In genomic region chr9:103498699-103499098, GRCm38 (mm10) we compare ENCODE assay signal across 26 mouse cellular contexts. TPM values are rescaled to one million over a fixed set of nuclear protein-coding genes. Genes with fewer than 3 reads are reported as not detected.
A peak's percentile ranks its signal among the peaks of the same experiment; 100 is the strongest.
DNase-seq lines count a peak whose midpoint lies in the region; ATAC-seq and TF ChIP-seq lines count a peak whose summit lies in the region.
"Had no signal": no experiment of that assay in that cellular context is flagged by ENCODE, and none has a peak within 500 bp of the region (broad histone marks: within the 10 kb centered on the region; RNA-seq: fewer than 3 reads in every experiment).

No protein-coding gene starts in this region.

- no peak for TF ChIP-seq CTCF in cerebellum, adult 2 months (IDR thresholded peaks at IDR 0.05; ENCODE audit: borderline replicate concordance, insufficient read depth, low read depth, low read length)

- H3K4me1 ChIP-seq in hindbrain, embryonic 10.5 days (replicated peaks), result peaks cover 43% of the 10 kb centered on the region
- peaks cover 27% of the 10 kb centered on the region for H3K4me1 ChIP-seq in hindbrain, embryonic 16.5 days (ENCODE audit: control insufficient read depth, insufficient read depth, low read depth, low read length)
- peaks cover 60% of the 10 kb centered on the region for H3K4me1 ChIP-seq in cerebellum, adult 2 months (ENCODE audit: control insufficient read depth, insufficient read depth, low read length)
- peaks cover 44% of the 10 kb centered on the region for H3K4me1 ChIP-seq in limb, embryonic 10.5 days

- H3K27me3 ChIP-seq in hindbrain, embryonic 10.5 days (ENCODE audit: insufficient read depth, poor library complexity, severe bottlenecking), result peaks cover 39% of the 10 kb centered on the region
- no peaks in the 10 kb centered on the region; the same call in 1 of the 2 replicates for H3K27me3 ChIP-seq in hindbrain, embryonic 16.5 days (replicated peaks; ENCODE audit: control insufficient read depth, insufficient read depth, low read length)
- H3K27me3 ChIP-seq in cerebellum, adult 2 months (ENCODE audit: control insufficient read depth, insufficient read depth, low read length), result no peaks in the 10 kb centered on the region
- no peaks in the 10 kb centered on the region for H3K27me3 ChIP-seq in limb, embryonic 10.5 days (ENCODE audit: low read depth, poor library complexity, severe bottlenecking)
- H3K27me3 ChIP-seq: forebrain, embryonic 15.5 days; heart, embryonic 12.5 days; kidney, embryonic 15.5 days; limb, embryonic 12.5 days; liver, embryonic 12.5 days had no signal

- H3K9ac ChIP-seq in hindbrain, embryonic 16.5 days (ENCODE audit: low read depth, low read length), result no peak overlapping the region
- H3K9ac ChIP-seq: forebrain, embryonic 15.5 days; heart, embryonic 12.5 days; hindbrain, embryonic 15.5 days; kidney, embryonic 15.5 days; limb, embryonic 12.5 days; liver, embryonic 12.5 days; lung, embryonic 14.5 days; midbrain, embryonic 13.5 days; neural tube, embryonic 15.5 days had no signal

- no peaks in the 10 kb centered on the region for H3K36me3 ChIP-seq in hindbrain, embryonic 10.5 days
- no peaks in the 10 kb centered on the region for H3K36me3 ChIP-seq in hindbrain, embryonic 16.5 days (ENCODE audit: control insufficient read depth, insufficient read depth, low read length)
- no peaks in the 10 kb centered on the region for H3K36me3 ChIP-seq in limb, embryonic 10.5 days
- H3K36me3 ChIP-seq: hindbrain, embryonic 15.5 days; kidney, embryonic 15.5 days; limb, embryonic 12.5 days; liver, embryonic 12.5 days; neural tube, embryonic 15.5 days had no signal

- no peaks in the 10 kb centered on the region for H3K9me3 ChIP-seq in hindbrain, embryonic 10.5 days
- H3K9me3 ChIP-seq in hindbrain, embryonic 16.5 days (ENCODE audit: control insufficient read depth, low read length), result no peaks in the 10 kb centered on the region
- H3K9me3 ChIP-seq in limb, embryonic 10.5 days (replicated peaks), result no peaks in the 10 kb centered on the region
- H3K9me3 ChIP-seq: forebrain, embryonic 15.5 days; heart, embryonic 12.5 days; hindbrain, embryonic 15.5 days; kidney, embryonic 15.5 days; limb, embryonic 12.5 days; liver, embryonic 12.5 days; midbrain, embryonic 13.5 days; neural tube, embryonic 15.5 days had no signal

- H3K4me3 ChIP-seq in hindbrain, embryonic 10.5 days, result no peak overlapping the region
- no peak overlapping the region for H3K4me3 ChIP-seq in hindbrain, embryonic 16.5 days (ENCODE audit: low read length)
- no peak overlapping the region for H3K4me3 ChIP-seq in cerebellum, adult 2 months (replicated peaks; ENCODE audit: insufficient read depth, low read depth, low read length)
- H3K4me3 ChIP-seq in limb, embryonic 10.5 days, result no peak overlapping the region
- H3K4me3 ChIP-seq: forebrain, embryonic 15.5 days; heart, embryonic 12.5 days; hindbrain, embryonic 15.5 days; kidney, embryonic 15.5 days; left cerebral cortex, adult 2 months; limb, embryonic 12.5 days; liver, embryonic 12.5 days; midbrain, embryonic 13.5 days; neural tube, embryonic 15.5 days had no signal

- H3K4me2 ChIP-seq in hindbrain, embryonic 16.5 days (ENCODE audit: low read length), result no peak overlapping the region
- H3K4me2 ChIP-seq: forebrain, embryonic 15.5 days; heart, embryonic 12.5 days; hindbrain, embryonic 15.5 days; kidney, embryonic 15.5 days; limb, embryonic 12.5 days; liver, embryonic 12.5 days; lung, embryonic 14.5 days; midbrain, embryonic 13.5 days; neural tube, embryonic 15.5 days had no signal

- TF ChIP-seq POLR2A in cerebellum, adult 2 months (IDR thresholded peaks at IDR 0.05; ENCODE audit: borderline replicate concordance, insufficient read depth, low read length), result no peak

- ATAC-seq in hindbrain, embryonic 16.5 days, result no peak
- ATAC-seq: forebrain, embryonic 15.5 days; intestine, postnatal 0 days; midbrain, embryonic 13.5 days had no signal

- H3K27ac ChIP-seq in hindbrain, embryonic 10.5 days, result peak overlapping the region; percentile 42
- H3K27ac ChIP-seq in hindbrain, embryonic 16.5 days (ENCODE audit: low read depth, low read length), result no peak overlapping the region
- H3K27ac ChIP-seq in cerebellum, adult 2 months (ENCODE audit: insufficient read depth, low read length), result peak overlapping the region; percentile 72; the same call in 1 of the 2 replicates
- H3K27ac ChIP-seq in limb, embryonic 10.5 days, result peak overlapping the region; percentile 67
- H3K27ac ChIP-seq: forebrain, embryonic 15.5 days; hindbrain, embryonic 15.5 days; kidney, embryonic 15.5 days; left cerebral cortex, adult 2 months; limb, embryonic 12.5 days; liver, embryonic 12.5 days; midbrain, embryonic 13.5 days; neural tube, embryonic 15.5 days had no signal

- 72% methylated on average over 8 of the region's 8 CpGs for WGBS in hindbrain, embryonic 10.5 days
- 62% methylated on average over 8 of the region's 8 CpGs for WGBS in hindbrain, embryonic 16.5 days
- 18% methylated on average over 8 of the region's 8 CpGs for WGBS in cerebellum, adult 2 months
- WGBS in limb, embryonic 10.5 days, result 79% methylated on average over 8 of the region's 8 CpGs

- no peak for DNase-seq in hindbrain, embryonic 10.5 days (ENCODE audit: low spot score)
- DNase-seq in cerebellum, adult 2 months, result peak; percentile 74 to 77
- DNase-seq in cerebellum, postnatal 10 days, result peak; percentile 44 to 49
- no peak for DNase-seq in limb, embryonic 10.5 days (ENCODE audit: low spot score)
- no peak for DNase-seq in thymus, adult 18-20 months
- DNase-seq in spleen, adult 12 weeks (ENCODE audit: low spot score), result no peak
- DNase-seq: adrenal gland, adult 2 months; heart, postnatal 14 days; kidney, postnatal 4 days; layer of hippocampus, adult 9-11 months; lung, embryonic 14.5 days; lung, postnatal 36 days; right cerebral cortex, postnatal 14 days; thymus, postnatal 14 days had no signal

RNA-seq across cellular contexts. Expression of gene Bfsp2, which starts 18.5 kb away (rescaled TPM):
- polyA plus RNA-seq in hindbrain, embryonic 10.5 days (2016; fragmentation: Nextera tagmentation; extraction: Ambion mirVana), result 0.90 and 2.5 TPM in 2 replicates
- polyA plus RNA-seq in hindbrain, embryonic 16.5 days (2015; fragmentation: Nextera tagmentation; extraction: Ambion mirVana), result 5.0 and 6.0 TPM in 2 replicates
- 7.6 and 9.2 TPM in 2 replicates for polyA plus RNA-seq in cerebellum, adult 2 months (2012; rRNA removed)
- polyA plus RNA-seq in limb, embryonic 10.5 days (2016; fragmentation: Nextera tagmentation; extraction: Ambion mirVana), result 0.23 and 1.0 TPM in 2 replicates
- polyA plus RNA-seq: adrenal gland, adult 2 months; gonadal fat pad, adult 2 months had no signal

Comparison
In these comparisons a context has a peak if more than half of its experiments do, and no peak if none do; other contexts are left out.
1. DNase-seq: peak in cerebellum, adult 2 months (2 of 2) and cerebellum, postnatal 10 days (2 of 2); none in hindbrain, embryonic 10.5 days (single experiment), limb, embryonic 10.5 days (single experiment), thymus, adult 18-20 months (0 of 2) and spleen, adult 12 weeks (single experiment).